Mouse (Mus musculus): Measurements from ENCODE around the gene Pls1.

GRCm38 (mm10) chr9:95811817-95812216 lies 33.3 kb downstream of the Pls1 start:
- no peak for TF ChIP-seq CTCF (IDR thresholded peaks at IDR 0.05; ENCODE audit: borderline replicate concordance, insufficient read depth, low read length)
- no peak for TF ChIP-seq POLR2A (IDR thresholded peaks at IDR 0.05; ENCODE audit: low read depth, low read length)

All from embryonic fibroblast, embryonic 13.5 days (primary cell).